Comparison of ENCODE assay signal across 9 mouse cellular contexts in genomic region chr9:71167473-71168215, GRCm38 (mm10). TPM values are rescaled to one million over a fixed set of nuclear protein-coding genes. Genes with fewer than 3 reads are reported as not detected.
DNase-seq lines count a peak whose midpoint lies in the region; ATAC-seq and TF ChIP-seq lines count a peak whose summit lies in the region.
"Had no signal": no experiment of that assay in that cellular context is flagged by ENCODE, and none has a peak within 500 bp of the region (broad histone marks: within the 10 kb centered on the region; RNA-seq: fewer than 3 reads in every experiment).

No protein-coding gene starts in this region.

- peak overlapping the region; percentile 23; the same call in 1 of the 2 replicates for H3K9ac ChIP-seq in embryonic facial prominence, embryonic 14.5 days (ENCODE audit: low read depth, low read length)
- H3K9ac ChIP-seq in liver, embryonic 15.5 days = peak overlapping the region; percentile 25; the same call in 1 of the 2 replicates
- H3K9ac ChIP-seq: limb, embryonic 15.5 days had no signal

- H3K27ac ChIP-seq in layer of hippocampus, adult 2 months = peak overlapping the region; percentile 64
- H3K27ac ChIP-seq in embryonic facial prominence, embryonic 14.5 days (replicated peaks; ENCODE audit: low read depth, low read length) = peak overlapping the region; percentile 61; the same call in 1 of the 2 replicates
- H3K27ac ChIP-seq in liver, embryonic 15.5 days (replicated peaks) = peak overlapping the region; percentile 97
- H3K27ac ChIP-seq: limb, embryonic 15.5 days had no signal

- H3K9me3 ChIP-seq in embryonic facial prominence, embryonic 14.5 days (ENCODE audit: control insufficient read depth, low read length) = no peaks in the 10 kb centered on the region
- no peaks in the 10 kb centered on the region for H3K9me3 ChIP-seq in liver, embryonic 15.5 days (replicated peaks)
- H3K9me3 ChIP-seq: limb, embryonic 15.5 days had no signal

- H3K4me1 ChIP-seq in embryonic facial prominence, embryonic 14.5 days (ENCODE audit: control insufficient read depth, insufficient read depth, low read length) = peaks cover 12% of the 10 kb centered on the region; the same call in 1 of the 2 replicates
- peaks cover 79% of the 10 kb centered on the region for H3K4me1 ChIP-seq in liver, embryonic 15.5 days (replicated peaks)

- H3K4me3 ChIP-seq in layer of hippocampus, adult 2 months = no peak overlapping the region
- no peak overlapping the region for H3K4me3 ChIP-seq in embryonic facial prominence, embryonic 14.5 days (ENCODE audit: low read depth, low read length)
- no peak overlapping the region for H3K4me3 ChIP-seq in liver, embryonic 15.5 days (replicated peaks)
- H3K4me3 ChIP-seq: limb, embryonic 15.5 days had no signal

- WGBS in embryonic facial prominence, embryonic 14.5 days = 44% methylated on average over 2 of the region's 2 CpGs
- 30% methylated on average over 2 of the region's 2 CpGs for WGBS in liver, embryonic 15.5 days (ENCODE audit: insufficient replicate concordance)

- H3K27me3 ChIP-seq in embryonic facial prominence, embryonic 14.5 days (replicated peaks; ENCODE audit: control insufficient read depth, insufficient read depth, low read length) = no peaks in the 10 kb centered on the region
- no peaks in the 10 kb centered on the region for H3K27me3 ChIP-seq in liver, embryonic 15.5 days
- H3K27me3 ChIP-seq: limb, embryonic 15.5 days had no signal

- H3K4me2 ChIP-seq in embryonic facial prominence, embryonic 14.5 days (ENCODE audit: low read depth, low read length) = no peak overlapping the region
- peak overlapping the region; percentile 60 for H3K4me2 ChIP-seq in liver, embryonic 15.5 days

- TF ChIP-seq CTCF in layer of hippocampus, adult 2 months (conservative IDR thresholded peaks at IDR 0.05) = no peak

- intact Hi-C loops in heart, postnatal 36 days (cut with DNase I) = no loop called here

- DNase-seq in layer of hippocampus, adult 2 months (ENCODE audit: low spot score in 2 of 2) = peak; percentile 9 to 36
- no peak for DNase-seq in layer of hippocampus, postnatal 36 days
- peak; percentile 6 for DNase-seq in NIH3T3 (ENCODE audit: low read depth)
- DNase-seq in embryonic facial prominence, embryonic 14.5 days (ENCODE audit: low spot score) = peak; percentile 73
- no peak for DNase-seq in ovary, adult 18-20 months (ENCODE audit: low spot score)
- no peak for DNase-seq in kidney, postnatal 14 days
- no peak for DNase-seq in heart, postnatal 36 days

- no peak for ATAC-seq in embryonic facial prominence, embryonic 14.5 days (ENCODE audit: low read depth)
- no peak for ATAC-seq in liver, embryonic 15.5 days (ENCODE audit: insufficient read depth)

- no peaks in the 10 kb centered on the region for H3K36me3 ChIP-seq in embryonic facial prominence, embryonic 14.5 days (ENCODE audit: control insufficient read depth, insufficient read depth, low read length)
- H3K36me3 ChIP-seq in liver, embryonic 15.5 days (replicated peaks) = no peaks in the 10 kb centered on the region
- H3K36me3 ChIP-seq: limb, embryonic 15.5 days had no signal

RNA-seq across cellular contexts. Expression of gene Aqp9, which starts 0.8 kb away (rescaled TPM):
- total RNA-seq in layer of hippocampus, adult 2 months (2021) = 1 to 10 TPM; 1.5 to 3.5 TPM
- total RNA-seq in layer of hippocampus, postnatal 36 days (2021) = 1 to 10 TPM; 2.1 to 3.4 TPM
- 0.43 and 0.68 TPM in 2 replicates for polyA plus RNA-seq in embryonic facial prominence, embryonic 14.5 days (2014; fragmentation: Nextera tagmentation; extraction: Ambion mirVana)
- 7.7 and 8.2 TPM in 2 replicates for polyA plus RNA-seq in liver, embryonic 15.5 days (2015; fragmentation: Nextera tagmentation; extraction: Ambion mirVana)
- under 1 TPM; 0.16 to 0.22 TPM for total RNA-seq in heart, postnatal 36 days (2021)

RNA-seq across cellular contexts. Expression of gene Aldh1a2, which starts 47.9 kb away (rescaled TPM):
- 1 to 10 TPM; 4.7 to 6.5 TPM for total RNA-seq in layer of hippocampus, adult 2 months (2021)
- total RNA-seq in layer of hippocampus, postnatal 36 days (2021) = 1 to 10 TPM; 3.5 to 4.6 TPM
- 41.3 and 50.5 TPM in 2 replicates for polyA plus RNA-seq in embryonic facial prominence, embryonic 14.5 days (2014; fragmentation: Nextera tagmentation; extraction: Ambion mirVana)
- polyA plus RNA-seq in liver, embryonic 15.5 days (2015; fragmentation: Nextera tagmentation; extraction: Ambion mirVana) = 0.92 and 1.0 TPM in 2 replicates
- 1 to 10 TPM; 8.5 to 8.8 TPM for total RNA-seq in heart, postnatal 36 days (2021)

Comparison
In these comparisons a context has a peak if more than half of its experiments do, and no peak if none do; other contexts are left out.
1. DNase-seq: peak in layer of hippocampus, adult 2 months (2 of 2), NIH3T3 (single experiment) and embryonic facial prominence, embryonic 14.5 days (single experiment); none in layer of hippocampus, postnatal 36 days (0 of 2), ovary, adult 18-20 months (single experiment), kidney, postnatal 14 days (single experiment) and heart, postnatal 36 days (0 of 2).
2. Peak in every context shown above with its lines, with median percentiles within 50 percentile points of each other: H3K27ac ChIP-seq.